Mouse (Mus musculus) central nervous system, embryonic 11.5 days (tissue): Measurements from ENCODE around the gene Fiz1. TPM values are rescaled to one million over a fixed set of nuclear protein-coding genes. Genes with fewer than 3 reads are reported as not detected.

Source experiments
- polyA plus RNA-seq: library from polyadenylated mRNA; depleted of rRNA; stranded (reverse); fragments of >200 nt; gene quantifications from 2 replicates; pipeline ENCODE4 v1.2.3, GENCODE M21; 2012; rRNA removed

Fiz1 gene
- 48.2 and 52.4 TPM in 2 replicates for polyA plus RNA-seq

DNA sequence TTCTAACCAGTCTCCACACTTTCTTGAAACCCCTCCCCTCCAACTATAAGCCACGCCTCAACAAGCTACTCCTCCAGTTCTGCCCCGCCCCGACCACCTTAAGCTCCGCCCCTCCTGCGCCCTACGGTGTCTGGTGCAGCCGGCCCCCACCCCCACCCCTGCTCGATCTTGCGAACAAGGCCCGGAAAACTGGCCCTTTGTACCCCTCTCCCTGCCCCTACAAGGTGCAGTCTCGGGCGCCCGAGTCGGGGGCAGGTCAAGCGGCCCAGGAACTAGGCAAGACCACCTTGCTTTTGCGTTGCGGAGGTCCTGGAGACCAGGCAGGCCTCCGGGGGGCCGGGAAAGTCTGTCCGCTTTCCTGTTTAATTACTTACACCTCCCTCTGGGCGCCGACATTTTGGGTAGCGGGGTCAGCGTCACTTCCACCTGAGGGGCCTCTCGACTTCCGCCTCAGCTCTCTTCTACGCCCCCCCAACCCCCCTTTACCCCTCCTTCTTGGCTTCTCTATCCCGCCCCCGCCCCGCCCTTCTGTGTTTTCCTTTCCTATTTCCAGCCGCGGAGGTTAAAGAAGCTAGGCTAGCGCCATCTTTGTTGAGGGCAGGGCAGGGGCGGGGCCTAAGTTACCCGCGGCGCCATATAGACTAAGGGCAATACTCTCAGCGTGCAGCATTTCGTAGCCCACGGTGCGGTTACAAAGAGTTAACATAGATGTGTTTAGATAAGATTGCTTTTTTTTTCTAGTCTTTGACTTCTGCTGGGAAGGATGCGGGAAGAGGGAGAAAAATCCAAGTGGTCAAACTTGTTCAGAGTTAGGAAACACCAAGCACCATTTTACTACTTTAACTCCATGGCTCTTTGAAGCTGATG, at the start of gene Fiz1, which contains the start of gene Zfp524:
Gene Fiz1, minus strand, starts transcription at position 447 of the 867 bp plus-strand sequence.
Gene Zfp524, plus strand, starts transcription at position 165 of the 867 bp plus-strand sequence.

GRCm38 (mm10) chr7:5061774-5062359, 47.4 kb upstream of the Fiz1 start, which contains the start of gene U2af2:
TSS of gene U2af2 (plus strand) at chr7:5062143.

DNA sequence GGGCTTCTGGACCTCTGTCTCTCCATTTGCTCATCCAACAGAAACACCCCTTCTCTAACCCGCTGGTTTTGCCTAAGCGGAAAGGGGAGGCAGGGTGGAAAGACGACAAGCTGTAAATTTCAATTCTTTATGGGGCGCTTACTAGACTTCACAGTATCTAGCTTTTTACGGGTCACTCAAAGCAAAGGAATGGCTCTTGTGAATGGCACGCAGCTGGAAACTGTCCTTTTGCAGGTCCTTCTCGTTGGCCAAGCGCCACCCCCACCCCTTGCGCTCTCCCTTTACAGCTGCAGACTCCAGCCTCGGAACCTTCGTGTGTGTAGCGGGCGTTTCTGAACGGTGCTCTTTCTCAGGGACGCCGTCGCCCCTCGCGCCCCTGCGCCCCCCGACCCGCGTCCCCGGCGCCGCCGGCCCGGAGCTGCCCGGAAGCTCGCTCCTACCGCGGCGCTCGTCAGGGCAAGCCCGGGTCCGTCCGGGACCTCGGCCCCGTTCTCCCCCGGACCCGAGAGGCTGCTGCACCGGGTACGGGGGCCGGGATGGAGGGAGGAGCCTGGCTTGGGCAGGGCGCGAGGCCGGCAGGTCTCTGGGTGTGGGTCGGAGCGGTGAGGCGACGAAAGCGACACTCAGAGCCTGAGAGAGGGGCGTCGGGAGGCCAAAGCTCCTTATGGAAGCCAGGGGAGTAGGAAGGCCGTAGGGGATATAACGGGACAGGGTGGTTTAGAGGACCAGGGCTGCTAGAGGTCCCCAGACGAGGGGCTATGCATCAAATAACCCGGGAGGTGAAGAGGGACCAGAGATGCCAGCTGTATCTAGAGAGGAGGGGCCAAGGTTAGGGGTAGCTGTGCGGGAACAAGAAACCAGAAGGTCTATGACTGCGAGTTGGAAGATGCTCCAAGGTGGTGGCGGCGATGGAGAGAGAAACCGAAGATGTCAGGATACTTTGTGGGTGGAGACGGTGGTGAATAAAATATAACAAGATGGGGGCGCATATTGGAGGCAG, 37.0 kb upstream of the Fiz1 start, which contains the start of gene Zfp580:
Gene Zfp580, plus strand, starts transcription at position 346 of the 1,000 bp plus-strand sequence.

GRCm38 (mm10) chr7:5038109-5038732, 23.7 kb upstream of the Fiz1 start, which contains the start of gene Zfp784:
TSS of gene Zfp784 (minus strand) at chr7:5038446.

GRCm38 (mm10) chr7:5033818-5034217, 19.3 kb upstream of the Fiz1 start, which contains the start of gene 4632433K11Rik:
TSS of gene 4632433K11Rik (plus strand) at chr7:5034118.

DNA sequence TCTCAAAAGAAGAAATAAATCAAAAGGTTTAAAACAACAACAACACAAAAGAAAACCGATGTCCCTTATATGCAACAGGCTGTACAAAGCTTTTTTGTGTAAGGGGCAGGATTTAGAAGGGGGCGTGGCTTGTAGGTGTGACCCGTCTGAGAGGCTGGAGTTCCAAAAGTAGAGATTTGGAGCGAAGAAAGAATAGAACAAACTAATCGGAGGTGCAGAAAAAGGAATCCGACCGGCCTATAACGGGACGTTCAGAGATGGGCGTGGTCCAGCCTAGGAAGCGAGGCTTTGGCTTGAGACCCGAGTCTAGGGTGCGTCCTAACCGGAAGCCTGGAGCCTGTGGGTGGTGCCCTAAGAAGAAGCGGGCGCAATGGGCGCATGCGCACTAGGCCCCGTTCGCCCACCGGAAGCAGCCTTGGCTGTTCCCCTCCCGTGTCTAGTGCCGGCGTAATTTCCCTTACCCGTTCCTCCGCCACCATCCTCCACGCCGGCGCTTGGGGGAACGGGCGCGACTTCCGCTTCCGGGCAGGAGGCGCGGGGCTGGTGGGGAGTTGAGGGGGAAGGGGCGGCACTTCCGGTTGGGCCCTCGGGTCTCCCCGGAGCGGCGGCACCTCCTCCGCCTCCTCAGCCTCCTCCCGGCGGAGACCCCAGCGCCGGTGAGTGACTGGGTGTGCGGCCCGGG, 5.6 kb upstream of the Fiz1 start, which contains the start of the genes Zfp865 and Ccdc106:
Gene Zfp865, plus strand, starts transcription at position 377 of the 682 bp plus-strand sequence.
Gene Ccdc106, plus strand, starts transcription at position 554 of the 682 bp plus-strand sequence.

GRCm38 (mm10) chr7:5015118-5016001, 863 bp upstream of the Fiz1 start, which contains the start of gene Gm44973:
TSS of gene Gm44973 (plus strand) at chr7:5015496.

DNA sequence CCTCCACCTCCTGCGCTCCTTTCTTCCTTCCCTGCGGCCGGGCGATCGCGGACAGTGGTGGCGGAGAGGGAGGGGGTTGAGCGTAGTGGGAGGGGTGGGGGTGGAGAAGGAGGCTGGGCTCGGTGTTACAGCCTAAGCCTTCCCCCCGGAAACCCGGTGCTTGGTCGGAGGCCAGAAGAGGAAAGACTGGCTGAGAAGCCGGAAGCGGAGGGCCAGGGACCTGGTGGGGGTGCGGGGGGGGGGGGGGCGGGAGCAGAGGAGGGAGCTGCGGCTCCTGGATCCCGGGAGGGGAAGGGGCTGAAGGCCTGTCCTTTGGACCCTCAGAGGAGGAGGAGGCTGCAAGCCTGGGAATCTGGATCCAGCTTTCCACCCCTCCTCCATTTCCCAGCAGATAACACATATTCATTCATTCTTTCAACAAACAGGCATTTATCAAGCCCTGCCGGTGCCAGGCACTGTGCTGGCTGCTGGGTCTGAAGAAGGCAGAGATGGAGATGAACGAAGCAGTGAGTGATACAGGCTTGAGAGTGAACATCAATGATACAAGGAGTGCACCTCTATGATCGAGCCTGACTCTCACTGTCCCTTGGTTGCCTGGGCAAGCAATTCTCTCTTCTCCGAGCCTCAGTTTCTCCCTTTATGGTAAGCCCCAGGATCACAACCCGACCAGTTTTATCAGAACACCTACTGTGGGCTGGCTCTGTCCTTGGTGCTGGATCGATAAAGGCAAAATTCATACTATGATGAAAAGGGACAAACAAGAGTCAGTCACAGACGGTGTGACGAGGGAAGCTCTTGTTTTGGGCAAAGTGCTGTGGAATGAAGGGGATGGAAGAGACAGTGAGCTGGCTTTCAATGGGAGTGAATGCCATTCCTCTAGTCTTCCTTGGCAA, 18.2 kb downstream of the Fiz1 start, which contains the start of gene Zfp579:
Gene Zfp579, minus strand, starts transcription at position 156 of the 893 bp plus-strand sequence.

GRCm38 (mm10) chr7:4971068-4971467, 43.4 kb downstream of the Fiz1 start, which contains the start of gene Sbk3:
TSS of gene Sbk3 (minus strand) at chr7:4971168.

DNA sequence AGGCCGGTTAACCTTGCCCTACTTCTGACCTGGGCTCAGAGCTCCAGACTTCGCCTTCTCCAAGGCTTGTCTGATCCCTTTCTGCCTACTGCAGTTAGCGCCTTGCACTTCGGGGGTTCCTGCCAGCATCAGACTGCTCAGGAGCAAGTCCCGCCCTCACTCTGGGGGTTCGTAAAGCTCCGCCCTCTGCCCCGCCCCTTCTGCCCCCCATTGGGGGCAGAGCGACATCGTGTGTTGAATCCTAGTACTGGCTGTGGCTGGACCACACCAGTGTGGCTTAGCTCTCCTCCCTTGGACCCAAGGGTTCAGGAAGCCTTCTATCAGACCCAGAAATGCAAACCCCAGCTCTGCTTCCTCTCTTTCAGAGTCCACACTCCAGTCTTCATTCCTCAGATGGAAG, 50.2 kb downstream of the Fiz1 start, which contains the start of gene Sbk2:
Gene Sbk2, minus strand, starts transcription at position 135 of the 400 bp plus-strand sequence.

Other genes starting within 250 kb of the Fiz1 start
- gene Fam71e2, start 243.4 kb downstream of the Fiz1 start, polyA plus RNA-seq = not detected in 2 replicates
- 0.10 and 0.12 TPM in 2 replicates for gene Il11, start 231.8 kb downstream of the Fiz1 start, polyA plus RNA-seq
- gene Tmem190, start 231.8 kb downstream of the Fiz1 start, polyA plus RNA-seq = not detected in 2 replicates
- 2.8 and 3.2 TPM in 2 replicates for gene Tmem238, start 225.0 kb downstream of the Fiz1 start, polyA plus RNA-seq
- 672 and 775 TPM in 2 replicates for gene Rpl28, start 221.8 kb downstream of the Fiz1 start, polyA plus RNA-seq
- gene Ube2s, start 202.1 kb downstream of the Fiz1 start, polyA plus RNA-seq = 468 and 512 TPM in 2 replicates
- gene Shisa7, start 170.0 kb downstream of the Fiz1 start, polyA plus RNA-seq = 14.0 and 22.4 TPM in 2 replicates
- gene Isoc2b, start 144.4 kb downstream of the Fiz1 start, polyA plus RNA-seq = 2.3 and 2.8 TPM in 2 replicates
- 9.2 TPM in 2 replicates for gene Isoc2a, start 137.5 kb downstream of the Fiz1 start, polyA plus RNA-seq
- gene Gm36210, start 108.2 kb downstream of the Fiz1 start, polyA plus RNA-seq = 0.17 and 0.24 TPM in 2 replicates
- gene Zfp628, start 99.5 kb downstream of the Fiz1 start, polyA plus RNA-seq = 11.2 and 12.9 TPM in 2 replicates
- gene Nat14, start 92.7 kb downstream of the Fiz1 start, polyA plus RNA-seq = 7.2 and 22.6 TPM in 2 replicates
- gene Ssc5d, start 88.9 kb downstream of the Fiz1 start, polyA plus RNA-seq = 5.9 and 6.9 TPM in 2 replicates
- gene Sbk2, start 50.3 kb downstream of the Fiz1 start, polyA plus RNA-seq = 0.41 and 0.44 TPM in 2 replicates
- gene Sbk3, start 43.5 kb downstream of the Fiz1 start, polyA plus RNA-seq = 0.06 and 0.21 TPM in 2 replicates
- 98.6 and 106 TPM in 2 replicates for gene Zfp579, start 18.5 kb downstream of the Fiz1 start, polyA plus RNA-seq
- gene Zfp524, start 282 bp downstream of the Fiz1 start, polyA plus RNA-seq = 6.5 and 9.5 TPM in 2 replicates
- not detected in 2 replicates for gene Gm44973, start 799 bp upstream of the Fiz1 start, polyA plus RNA-seq
- 34.0 and 43.5 TPM in 2 replicates for gene Zfp865, start 5.7 kb upstream of the Fiz1 start, polyA plus RNA-seq
- 11.1 and 13.0 TPM in 2 replicates for gene Ccdc106, start 5.9 kb upstream of the Fiz1 start, polyA plus RNA-seq
- gene 4632433K11Rik, start 19.4 kb upstream of the Fiz1 start, polyA plus RNA-seq = not detected in 2 replicates
- 2.4 and 4.1 TPM in 2 replicates for gene Zfp784, start 23.7 kb upstream of the Fiz1 start, polyA plus RNA-seq
- gene Zfp580, start 36.8 kb upstream of the Fiz1 start, polyA plus RNA-seq = 32.5 and 35.1 TPM in 2 replicates
- 437 and 455 TPM in 2 replicates for gene U2af2, start 47.4 kb upstream of the Fiz1 start, polyA plus RNA-seq
- 105 and 111 TPM in 2 replicates for gene Epn1, start 65.5 kb upstream of the Fiz1 start, polyA plus RNA-seq
- gene Rfpl4, start 102.3 kb upstream of the Fiz1 start, polyA plus RNA-seq = not detected in 2 replicates
- gene Rasl2-9, start 111.3 kb upstream of the Fiz1 start, polyA plus RNA-seq = 0.13 and 0.50 TPM in 2 replicates
- not detected in 2 replicates for gene Vmn1r55, start 135.0 kb upstream of the Fiz1 start, polyA plus RNA-seq
- gene Vmn1r56, start 182.1 kb upstream of the Fiz1 start, polyA plus RNA-seq = not detected in 2 replicates
- not detected in 2 replicates for gene Vmn1r57, start 203.8 kb upstream of the Fiz1 start, polyA plus RNA-seq